Mouse (Mus musculus) thymus, postnatal 10 days (tissue): Measurements from ENCODE around the gene Clcf1.

ENCODE experiments used
- DNase-seq, 2 experiments: peaks; one replicate each; pipeline ENCODE4 v3.0.0; 2021; ENCODE audit warnings: low spot score in 2 of 2

Gene Clcf1

DNA sequence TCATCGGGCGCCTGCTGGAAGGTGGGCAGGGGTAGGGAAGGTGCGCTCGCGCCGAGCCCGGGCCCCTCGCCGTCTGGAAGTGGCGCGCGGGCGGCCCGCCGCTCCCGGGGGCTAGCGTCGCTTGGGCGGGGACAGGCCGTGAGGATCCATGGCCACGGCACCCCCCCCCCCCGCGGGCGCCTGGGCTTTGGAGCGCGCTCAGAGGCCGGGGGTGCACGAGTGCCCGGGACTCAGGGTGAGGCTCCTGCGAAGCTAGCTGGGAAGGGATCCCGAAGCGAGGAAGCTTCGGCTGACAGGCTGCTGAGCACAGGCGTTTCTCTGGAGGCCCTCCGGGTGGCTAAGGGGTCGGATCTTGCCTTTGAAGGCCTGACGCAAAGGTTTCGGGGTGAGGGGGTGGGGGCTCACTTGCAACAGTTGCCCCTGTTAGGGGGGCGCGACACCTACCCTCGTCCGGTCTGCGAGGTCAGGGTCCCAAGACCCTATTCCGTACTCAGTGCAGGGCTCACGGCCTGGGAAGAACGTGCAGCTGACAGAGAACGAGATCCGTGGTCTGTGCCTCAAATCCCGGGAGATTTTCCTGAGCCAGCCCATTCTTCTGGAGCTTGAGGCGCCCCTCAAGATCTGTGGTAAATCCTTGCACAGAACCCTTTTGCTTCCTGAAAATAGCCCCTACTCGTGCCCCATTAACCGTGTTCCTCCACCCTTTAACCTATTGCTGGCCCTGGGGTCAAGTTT, 21.6 kb upstream of the Clcf1 start:
- no peak for DNase-seq

DNA sequence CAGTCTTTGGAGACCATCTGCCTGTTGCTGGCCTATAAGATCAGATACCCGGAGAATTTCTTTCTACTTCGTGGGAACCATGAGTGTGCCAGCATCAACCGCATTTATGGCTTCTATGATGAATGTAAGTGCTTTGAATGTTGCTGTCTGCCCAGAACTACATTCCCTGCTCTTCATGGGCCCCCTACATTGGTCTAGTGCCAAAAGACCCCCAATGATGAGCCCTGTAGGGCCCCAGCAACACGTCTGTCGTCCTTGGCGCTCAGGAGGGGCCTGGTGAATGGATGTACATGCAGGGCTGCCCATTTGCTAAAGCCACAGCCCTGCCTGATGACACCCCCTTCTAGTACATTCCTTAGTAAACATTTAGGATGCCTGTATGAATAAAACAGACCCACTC, 20.9 kb upstream of the Clcf1 start:
- DNase-seq: no peak

DNA sequence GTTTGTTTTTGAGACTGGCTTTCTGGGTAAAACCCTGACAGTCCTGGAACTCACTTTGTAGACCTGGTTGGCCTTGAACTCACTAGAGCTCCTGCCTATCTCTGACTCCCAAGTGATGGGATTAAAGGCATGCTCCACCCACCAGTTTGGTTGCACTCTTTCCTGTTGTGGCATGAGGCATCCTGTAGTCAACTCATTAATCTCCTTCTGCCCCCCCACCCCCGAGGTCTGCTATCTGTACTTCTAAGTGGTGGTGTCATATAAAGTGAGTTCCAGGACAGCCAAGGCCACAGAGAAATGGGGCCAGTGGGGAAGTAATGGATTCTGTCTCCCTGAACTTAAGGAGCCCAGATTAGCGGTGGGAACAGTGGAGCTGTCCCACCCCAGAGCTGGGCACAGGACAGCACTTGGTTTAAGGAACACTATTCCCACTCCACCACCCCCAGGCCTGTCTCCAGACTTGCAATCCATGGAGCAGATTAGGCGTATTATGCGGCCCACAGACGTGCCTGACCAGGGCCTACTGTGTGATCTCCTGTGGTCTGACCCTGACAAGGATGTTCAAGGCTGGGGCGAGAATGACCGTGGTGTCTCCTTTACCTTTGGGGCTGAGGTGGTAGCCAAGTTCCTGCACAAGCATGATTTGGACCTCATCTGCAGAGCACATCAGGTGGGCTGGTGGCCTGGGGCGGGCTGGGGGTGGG, 19.9 kb upstream of the Clcf1 start:
- no peak for DNase-seq

DNA sequence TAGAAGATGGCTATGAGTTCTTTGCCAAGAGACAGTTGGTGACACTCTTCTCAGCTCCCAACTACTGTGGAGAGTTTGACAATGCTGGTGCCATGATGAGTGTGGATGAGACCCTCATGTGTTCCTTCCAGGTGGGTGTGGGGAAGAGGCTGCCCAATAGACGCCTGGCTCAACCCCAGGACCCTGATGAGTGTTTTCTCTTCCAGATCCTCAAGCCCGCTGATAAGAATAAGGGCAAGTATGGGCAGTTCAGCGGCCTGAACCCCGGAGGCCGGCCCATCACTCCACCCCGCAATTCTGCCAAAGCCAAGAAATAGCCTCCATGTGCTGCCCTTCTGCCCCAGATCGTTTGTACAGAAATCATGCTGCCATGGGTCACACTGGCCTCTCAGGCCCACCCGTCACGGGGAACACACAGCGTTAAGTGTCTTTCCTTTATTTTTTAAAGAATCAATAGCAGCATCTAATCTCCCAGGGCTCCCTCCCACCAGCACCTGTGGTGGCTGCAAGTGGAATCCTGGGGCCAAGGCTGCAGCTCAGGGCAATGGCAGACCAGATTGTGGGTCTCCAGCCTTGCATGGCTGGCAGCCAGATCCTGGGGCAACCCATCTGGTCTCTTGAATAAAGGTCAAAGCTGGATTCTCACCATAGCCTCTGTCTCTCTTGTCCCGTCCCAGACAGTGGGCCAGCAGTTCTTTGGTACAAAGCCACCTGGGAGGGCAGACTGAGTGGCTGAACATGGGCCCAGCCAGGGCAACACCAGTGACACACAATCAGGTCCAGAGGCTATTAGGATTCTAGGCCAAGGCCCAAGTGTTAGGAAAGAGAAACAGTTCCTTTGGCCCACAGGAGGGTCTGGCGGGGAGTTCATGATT, 19.0 kb upstream of the Clcf1 start:
- no peak for DNase-seq

DNA sequence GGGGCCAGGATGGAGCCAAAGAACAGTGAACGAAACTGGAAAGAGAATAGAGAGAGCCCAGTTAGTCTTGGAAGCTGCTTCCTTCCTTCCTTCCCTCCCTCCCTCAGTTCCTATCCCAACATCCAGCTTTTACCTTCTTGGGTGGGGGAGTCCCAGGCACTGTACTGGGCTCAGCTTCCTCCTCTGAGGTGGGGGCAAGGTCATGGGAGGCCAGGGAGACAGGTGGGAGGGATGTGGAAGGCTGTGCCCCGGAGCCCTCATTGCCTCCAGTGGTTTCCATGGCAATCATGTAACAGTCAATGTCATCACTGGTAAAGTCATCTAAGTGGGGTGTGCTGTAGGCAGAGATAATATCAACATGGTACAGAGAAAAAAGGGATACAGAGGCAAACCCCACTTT, 18.0 kb upstream of the Clcf1 start:
- no peak for DNase-seq

DNA sequence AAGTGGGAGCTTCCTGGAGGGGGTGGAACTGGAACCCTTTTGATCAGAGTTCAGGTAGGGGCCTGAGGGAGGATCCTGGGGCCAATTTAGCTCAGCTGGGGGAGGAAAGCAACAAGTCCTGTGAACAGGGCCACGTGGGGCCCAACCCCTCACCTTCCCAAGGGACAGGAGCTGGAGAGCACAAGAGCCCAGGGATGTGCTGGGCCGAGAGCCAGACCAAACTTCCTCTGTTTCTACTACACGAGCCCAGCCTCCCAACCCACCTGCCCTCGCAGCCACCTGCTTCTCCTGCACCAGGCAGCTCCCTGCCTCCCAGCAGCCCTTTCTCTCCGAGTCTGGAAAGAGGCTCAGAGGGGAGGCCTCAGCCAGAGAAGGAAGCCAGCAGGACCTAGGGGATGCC, 17.5 kb upstream of the Clcf1 start:
- no peak for DNase-seq

DNA sequence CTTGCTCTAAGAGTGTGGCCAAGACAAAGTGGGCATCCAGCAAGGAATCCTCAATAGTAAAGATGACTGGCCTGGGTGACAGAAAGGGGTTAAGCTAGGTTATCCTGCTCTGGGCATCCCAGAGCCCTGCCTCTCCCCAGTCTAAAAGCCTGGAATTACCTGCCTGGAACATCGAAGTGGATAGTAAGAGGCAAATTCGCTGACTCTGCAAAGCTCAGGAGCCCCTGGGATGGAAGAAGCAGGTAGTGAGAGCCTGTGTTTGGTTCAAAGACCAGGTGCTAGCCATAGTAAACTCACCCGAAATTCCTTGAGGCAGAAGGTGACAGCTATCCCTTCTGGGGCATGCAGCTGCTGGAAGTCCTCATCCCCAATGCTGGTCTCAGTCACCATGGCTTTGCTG, 16.9 kb upstream of the Clcf1 start:
- no peak for DNase-seq

DNA sequence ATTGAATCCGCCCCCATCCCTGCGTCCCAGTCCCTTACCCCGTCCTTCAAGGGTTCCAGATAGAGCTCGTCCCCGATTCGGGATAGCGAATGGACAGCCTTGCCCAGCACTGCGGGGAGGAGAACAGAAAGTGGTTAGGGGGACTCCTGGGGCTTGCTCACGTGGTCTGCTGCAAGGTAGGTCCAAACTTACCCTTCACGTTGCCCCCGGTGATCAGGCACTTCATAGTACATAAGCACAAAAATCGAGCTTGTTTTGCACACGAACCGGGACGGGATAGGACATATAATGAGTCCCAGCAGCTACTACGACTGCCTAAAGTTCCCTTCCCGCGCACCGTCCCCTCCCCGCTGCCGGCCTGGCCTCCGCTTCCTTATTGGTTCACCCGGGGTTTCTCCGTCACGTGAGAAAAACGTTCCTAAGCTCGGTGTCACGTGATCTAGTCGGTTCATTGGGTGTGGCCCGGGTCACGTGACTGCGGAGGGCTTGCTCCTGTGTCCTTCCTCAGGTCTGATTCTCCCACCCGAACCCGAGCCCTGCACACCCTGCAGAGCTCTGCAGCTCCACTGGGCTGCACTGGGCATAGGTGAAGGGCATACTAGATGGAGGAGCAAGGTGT, 12.6 kb upstream of the Clcf1 start, which contains the start of gene Rad9a:
Gene Rad9a (minus strand): TSS at position 372 of the 619 bp plus-strand sequence.
- DNase-seq: peak; percentile 95

DNA sequence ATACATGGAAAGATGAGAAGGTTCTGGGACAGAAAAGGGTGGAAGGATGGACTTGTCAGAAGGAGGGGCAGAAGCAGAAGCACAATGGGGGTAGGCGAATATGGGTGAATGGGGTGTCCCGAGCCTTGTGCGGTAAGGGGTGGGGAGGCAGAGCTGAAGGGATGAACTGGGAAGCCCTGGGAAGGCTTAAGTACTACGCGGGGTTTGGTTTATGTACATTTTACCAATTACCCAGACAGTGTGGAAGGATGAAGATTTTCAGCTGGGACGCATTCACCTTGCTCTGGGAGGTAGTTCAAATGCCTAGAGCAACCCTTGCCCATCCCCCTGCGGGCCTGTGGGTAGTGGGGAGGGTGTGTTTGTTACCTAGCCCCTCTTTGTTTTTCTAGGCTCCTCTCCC, 11.9 kb upstream of the Clcf1 start:
- no peak for DNase-seq

DNA sequence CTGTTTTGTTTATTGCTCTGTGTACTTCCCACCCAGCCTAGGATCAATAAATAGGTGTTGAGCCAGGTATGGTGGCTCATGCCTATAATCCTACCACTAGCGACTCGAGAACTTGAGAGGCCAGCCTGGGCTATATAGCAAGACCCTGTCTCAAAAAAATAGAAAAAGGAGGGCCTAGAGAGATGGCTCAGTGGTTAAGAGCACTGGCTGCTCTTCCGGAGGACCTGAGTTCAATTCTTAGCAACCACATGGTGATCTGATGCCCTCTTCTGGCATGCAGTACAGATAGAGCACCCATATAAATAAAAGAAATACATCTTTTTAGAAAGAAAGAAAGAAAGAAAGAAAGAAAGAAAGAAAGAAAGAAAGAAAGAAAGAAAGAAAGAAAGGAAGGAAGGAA, 10.9 kb upstream of the Clcf1 start:
- DNase-seq: no peak

DNA sequence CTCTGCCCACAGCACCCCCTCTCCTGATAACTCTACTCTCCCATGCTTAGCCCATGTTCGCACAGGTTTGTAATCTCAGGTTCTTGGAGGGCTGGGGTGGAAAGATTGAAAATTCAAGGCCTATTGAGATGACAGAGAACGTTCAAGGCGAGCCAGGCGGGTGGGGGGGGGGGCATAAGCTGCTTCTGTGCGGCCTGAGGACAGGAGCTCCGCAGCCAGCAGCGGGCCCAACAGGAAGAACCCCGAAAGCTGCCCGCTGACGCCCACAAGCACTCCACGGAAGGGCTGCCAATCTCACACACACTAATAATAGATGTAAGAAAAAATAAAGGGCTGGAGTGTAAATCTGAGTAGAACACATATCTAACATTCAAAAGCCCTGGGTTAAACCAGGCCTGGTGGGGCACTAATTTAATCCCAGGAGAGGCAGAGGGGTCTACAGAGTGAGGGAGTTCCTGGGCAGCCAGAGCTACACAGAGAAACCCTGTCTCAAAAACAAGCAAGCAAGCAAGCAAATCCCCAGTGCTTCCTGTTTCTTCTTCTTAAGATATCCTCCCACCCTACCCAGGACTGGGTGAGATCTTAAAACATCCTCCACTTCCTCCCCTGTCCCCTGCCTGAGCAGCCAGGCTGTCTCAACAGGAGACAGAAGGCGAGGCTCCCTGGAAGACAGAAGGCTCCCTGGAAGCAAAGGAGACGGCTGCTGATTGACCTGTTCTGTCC, 10.3 kb upstream of the Clcf1 start:
- DNase-seq: peak in 1 of 2 experiments; percentile 48

DNA sequence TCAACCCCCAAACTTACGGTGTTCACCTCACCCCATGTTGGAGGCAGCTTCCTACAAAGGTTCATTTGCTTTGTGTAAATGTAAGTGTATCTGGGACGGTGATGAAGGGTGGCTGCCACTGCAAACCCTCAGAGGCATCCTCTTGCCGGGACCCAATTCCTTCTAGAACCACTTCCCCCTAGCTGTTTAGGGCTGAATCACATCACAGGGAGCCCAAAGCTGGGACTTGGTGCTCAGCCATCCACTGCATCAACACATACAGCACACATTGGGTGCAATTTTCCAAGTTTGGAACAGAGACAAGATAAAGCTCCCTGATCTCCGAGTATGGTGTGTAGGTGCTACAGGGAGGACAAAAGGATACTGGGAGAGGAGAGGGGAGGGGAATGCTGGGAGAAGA, 9.1 kb upstream of the Clcf1 start:
- no peak for DNase-seq

DNA sequence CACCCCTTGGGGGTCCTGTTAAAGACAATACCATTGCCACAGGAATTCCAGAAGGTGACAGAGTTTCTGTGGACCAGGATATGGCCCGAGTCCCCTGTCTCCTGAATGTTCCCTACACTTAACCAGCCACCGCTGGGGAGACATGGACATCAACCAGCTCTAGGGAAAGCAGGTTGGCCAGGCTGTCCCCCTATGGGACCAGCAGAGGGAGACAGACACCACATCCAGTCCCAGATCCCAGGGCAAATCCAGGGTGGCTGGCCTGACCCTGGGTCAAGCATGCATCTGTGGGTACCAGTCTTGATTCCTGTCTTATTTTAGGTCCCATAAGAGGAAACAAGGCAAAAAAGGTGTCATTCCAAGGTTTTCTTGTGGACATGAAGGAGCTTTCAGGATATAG, 7.1 kb upstream of the Clcf1 start:
- peak in 1 of 2 experiments; percentile 48 for DNase-seq

DNA sequence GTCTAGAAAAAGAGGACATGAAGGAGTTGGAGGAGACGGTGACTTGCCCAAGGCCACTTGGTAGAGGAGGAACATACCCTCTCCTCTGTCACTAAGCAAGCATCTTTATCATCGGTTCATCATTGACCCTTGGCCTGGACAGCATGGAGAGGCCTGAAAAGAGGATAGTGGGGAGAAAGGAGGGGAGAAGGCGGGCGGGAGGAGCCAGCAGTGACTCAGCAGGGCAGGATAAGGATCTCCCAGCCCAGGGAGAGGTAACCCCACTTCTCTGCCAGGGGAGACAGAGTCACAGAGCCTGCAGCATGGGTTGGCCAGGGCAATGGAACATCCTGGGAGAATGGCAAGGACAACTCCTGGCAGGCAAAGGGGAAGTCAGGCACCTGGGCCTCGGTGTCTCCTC, 5.5 kb upstream of the Clcf1 start:
- no peak for DNase-seq

DNA sequence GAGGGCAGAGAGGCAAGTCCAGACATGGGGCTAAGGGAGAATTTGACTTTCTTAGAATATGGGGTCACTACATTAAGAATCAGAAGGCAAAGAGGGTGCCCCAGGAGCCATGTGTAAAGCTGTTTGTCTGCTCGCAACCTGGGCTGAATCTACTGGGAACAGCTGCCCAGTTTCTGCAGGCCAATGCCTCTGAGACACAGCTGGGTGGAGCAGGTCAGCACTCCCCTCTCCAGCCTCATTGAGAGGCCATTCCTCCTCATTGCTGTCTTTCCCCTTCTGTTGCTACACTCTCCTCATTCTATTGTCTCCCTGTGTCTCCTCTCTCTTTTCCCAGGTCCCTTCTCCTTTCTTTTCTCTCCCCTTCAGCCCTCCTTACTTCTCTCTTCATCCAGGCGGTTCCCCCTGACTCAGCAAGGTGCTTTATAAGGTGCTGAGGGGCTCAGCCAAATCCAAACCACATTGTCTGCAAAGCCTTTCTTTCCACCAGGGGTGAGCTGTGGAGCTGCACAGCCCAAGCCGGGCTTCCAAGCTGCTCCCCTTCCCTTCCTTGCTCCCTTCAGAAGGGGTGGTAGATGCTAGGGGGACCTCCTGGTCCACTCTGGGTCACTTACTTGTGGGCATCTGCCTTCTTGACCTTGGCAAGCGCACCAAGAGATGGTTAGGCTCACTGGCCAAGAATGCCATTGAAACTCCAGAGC, 2.0 kb upstream of the Clcf1 start:
- DNase-seq: no peak

DNA sequence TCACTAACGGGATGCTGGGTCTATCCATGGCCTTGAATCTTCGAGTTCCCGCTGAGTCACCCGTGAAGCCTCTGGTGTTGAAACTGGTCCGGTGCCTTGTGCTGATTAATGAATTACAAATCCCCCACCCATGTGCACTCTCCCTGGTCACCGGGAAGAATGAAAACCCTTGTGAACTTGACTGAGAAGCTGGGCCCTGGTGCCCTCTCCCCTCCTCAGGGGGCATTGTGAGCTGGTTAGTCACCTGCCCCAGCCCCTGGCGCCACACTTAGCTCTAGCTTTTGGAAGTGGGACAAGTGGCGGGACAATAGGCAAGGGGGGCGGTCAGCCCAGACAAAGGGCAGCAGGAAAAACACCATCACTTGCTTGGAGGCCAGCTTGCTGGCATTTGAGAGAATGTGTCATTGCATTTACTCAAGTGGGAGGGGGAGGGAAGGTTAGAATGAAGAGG, 489 bp upstream of the Clcf1 start:
- no peak for DNase-seq

DNA sequence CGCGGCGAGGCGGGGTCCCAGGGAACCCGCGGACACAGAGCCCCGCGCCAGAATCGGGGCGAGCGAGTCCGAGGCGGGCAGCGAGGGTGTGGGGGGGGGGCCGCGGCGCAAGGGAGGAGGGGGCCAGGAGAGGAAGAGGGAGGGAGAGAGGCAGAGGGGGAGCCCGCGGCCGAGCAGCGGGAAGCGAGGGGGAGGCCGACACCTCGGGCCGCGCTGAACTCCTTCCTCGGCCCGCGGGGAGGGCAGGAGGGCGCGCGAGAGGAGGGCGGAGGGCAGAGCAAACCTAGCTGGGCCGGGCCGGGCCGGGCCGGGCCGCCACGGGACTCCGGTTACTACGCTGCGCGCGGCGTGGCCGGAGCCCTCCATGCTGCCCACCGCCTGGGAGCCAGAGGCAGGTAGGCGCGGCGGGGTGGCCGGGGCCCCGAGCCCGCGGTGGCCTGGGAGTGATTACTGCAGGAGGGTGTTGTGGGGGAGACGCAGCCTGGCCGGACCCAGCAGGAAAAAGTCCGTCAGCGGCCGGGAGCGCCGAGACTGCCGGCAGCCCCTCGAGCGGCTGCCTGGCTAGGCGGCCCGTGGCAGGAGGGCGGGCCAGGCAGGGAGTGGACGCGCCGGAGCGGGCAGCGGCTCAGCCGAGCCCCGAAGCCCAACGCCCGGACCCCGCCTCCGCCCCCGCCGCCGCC, 873 bp downstream of the Clcf1 start:
- DNase-seq: no peak

DNA sequence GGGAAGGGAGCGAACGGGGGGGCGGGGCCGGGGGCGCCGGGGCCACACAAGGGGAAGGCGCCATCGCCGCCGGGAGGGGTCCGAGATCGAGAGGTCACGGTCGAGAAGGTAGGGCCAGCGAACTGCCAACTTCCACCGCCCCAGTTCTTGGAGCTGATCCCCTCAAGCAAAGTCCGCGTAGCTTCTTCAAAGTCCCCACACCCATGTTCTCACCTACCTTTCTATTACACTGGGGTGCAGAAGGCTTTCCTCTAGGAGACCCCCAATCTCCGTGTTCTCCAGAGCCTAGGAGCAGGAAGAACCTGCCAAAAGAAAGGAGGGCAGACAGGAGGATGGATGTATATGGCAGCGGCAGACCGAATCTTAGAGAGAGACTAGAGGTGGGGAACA, 1.4 kb downstream of the Clcf1 start:
- DNase-seq: no peak

DNA sequence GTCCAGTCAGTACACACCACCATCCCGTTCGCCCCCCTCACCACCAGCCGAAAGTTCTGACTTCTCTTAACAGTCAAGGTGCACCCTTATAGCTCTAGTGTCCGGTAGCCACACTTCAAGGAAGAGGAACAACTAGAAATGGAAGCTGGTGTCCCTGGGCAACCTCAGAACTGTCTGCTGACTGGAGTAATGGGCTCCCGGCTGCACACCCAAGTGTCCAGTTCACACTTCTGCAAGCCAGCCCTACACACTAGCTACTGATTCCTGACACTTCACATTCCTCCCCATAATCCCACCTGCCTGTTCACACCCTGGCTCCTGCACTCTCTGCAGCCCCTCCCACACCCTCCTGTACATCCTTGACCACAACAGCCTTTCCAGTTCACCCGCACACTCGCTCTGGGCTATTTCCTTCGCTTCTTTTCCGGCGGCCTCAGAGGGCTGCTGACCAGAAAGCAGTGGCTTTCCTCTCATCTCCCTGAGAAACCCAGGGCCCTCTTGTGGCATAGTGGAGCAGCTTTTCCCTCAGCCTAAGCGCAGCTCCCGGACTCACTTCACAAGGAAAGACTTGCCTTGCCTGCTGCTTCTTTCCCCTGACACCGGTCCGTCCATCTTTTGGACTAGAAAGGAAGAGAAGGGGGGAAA, 2.1 kb downstream of the Clcf1 start:
- no peak for DNase-seq

DNA sequence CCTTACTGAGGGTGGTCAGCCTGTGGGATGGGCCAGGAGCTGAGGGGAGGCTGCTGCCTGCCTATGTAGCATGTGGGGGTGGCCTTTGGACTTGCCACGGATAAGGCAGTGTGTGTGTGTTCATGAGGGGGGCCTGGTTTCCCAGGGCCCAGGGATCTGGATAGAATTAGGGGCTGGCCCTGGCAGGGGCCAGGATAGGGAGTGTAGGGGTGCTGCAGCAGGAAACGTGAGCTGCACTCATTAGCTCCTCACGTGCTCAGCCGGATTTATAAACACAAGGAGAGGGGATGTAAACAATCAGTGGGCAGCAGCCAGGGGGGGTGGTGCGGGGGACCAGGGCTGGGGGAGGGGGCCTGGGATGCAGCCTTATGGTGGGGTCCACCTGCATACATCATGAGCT, 3.1 kb downstream of the Clcf1 start:
- DNase-seq: no peak
